Mouse (Mus musculus): Measurements from ENCODE around the gene Tbx3.

The Tbx3 gene

GRCm38 (mm10) chr5:119680329-119681010 is 10.0 kb downstream of the Tbx3 start:
- no peak for DNase-seq

DNA sequence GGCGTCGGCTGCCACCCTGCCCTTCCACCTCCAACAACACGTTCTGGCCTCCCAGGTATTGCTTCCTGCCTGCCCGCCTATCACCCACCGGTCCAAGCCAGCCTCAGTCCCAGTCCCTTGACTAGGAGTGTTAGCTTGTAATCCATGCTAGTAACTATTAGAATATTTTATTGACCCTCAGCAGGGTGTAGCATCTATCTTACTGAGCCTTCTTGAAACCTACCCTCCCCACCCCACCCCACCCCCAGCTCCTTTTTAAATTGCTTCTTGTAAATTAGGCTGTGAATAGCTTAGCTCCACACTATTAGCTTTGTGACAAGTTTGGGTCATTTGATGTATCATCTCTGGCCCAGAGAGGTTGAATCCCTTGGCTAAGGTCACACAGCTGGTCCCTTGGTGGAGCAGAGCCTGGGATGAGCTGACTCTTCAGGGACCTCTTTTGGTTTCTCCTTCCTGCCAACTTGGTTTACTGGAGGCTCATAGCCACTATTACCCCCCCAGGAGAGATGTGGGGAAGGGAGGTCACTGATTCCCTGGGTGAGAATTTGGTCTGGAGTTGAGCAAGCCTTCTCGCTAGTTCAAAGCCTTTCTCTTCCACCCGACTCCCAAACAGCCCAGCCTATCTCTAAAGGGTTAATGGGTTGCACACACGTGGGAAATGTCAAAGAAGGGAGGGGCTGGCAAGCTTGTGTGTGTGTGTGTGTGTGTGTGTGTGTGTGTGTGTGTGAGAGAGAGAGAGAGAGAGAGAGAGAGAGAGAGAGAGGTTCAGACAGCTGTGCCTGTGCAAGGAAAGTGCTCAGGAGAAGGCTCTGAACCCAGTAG is 10.8 kb downstream of the Tbx3 start:
- no peak for DNase-seq

- DNase-seq = no peak
Observed at GRCm38 (mm10) chr5:119681833-119682210, 11.4 kb downstream of the Tbx3 start.

DNA sequence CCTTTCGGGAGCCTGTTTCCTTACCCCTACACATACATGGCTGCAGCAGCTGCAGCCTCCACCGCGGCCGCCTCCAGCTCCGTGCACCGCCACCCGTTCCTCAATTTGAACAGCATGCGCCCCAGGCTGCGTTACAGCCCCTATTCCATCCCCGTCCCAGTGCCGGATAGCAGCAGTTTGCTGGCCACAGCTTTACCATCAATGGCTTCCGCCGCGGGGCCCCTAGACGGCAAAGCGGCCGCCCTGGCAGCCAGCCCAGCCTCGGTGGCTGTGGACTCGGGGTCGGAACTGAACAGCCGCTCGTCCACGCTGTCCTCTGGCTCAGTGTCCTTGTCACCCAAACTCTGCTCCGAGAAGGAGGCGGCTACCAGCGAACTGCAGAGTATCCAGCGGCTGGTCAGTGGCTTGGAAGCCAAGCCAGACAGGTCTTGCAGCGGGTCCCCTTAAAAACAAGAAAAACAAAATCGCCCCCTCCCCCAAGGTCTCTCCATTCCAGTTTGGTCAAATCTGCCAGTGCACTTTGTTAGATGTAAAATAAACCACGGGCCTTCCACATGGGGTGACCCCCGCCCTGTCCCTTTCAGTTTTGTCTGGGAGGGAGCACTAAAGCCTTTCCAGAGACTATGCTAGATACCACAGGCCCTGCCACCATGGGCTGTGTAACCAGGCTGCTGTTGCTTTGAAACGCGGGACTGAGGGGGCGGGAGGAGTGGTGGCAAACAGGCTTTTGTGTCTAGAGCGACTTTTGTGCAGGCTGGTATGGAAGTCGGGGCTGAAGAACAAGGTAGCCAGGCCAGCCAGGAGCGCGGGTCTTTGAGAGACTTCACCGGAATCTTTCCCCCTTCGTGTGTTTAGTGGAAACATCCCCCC is 12.4 kb downstream of the Tbx3 start:
- DNase-seq = no peak

GRCm38 (mm10) chr5:119683861-119684260 is 13.4 kb downstream of the Tbx3 start:
- DNase-seq = no peak

DNA sequence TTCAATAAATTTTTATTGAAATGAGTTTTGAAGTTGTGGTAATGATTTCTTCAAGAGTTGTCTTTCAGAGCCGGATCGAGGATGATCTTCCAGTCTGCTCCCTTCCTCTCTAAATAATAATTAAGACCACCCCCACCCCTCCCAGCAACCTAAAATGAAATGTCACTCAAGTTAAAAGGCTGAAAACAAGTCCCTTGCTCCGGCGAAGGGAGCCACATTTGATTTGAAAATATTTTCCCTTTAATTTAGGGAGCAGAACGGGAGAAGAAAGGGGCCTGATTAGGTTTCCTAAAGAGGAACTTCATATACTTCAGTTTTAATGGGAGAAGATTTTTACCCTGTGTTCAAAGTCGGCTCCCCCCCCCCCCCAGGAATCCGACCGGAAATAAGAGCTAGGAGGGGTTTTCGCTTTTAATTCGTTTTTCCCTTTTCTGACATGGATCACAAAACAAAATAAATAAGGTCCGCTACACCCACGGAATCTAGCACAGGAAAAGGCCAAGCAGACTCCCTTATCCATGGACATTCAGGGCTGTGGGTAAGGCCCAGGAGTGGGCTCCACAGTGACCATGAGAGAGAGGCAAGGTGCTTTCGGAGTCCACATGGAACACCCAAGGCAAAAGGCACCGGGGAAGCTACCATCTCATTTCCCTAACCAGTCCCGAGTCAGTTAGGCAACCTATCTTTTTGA is 14.4 kb downstream of the Tbx3 start:
- DNase-seq = no peak

DNA sequence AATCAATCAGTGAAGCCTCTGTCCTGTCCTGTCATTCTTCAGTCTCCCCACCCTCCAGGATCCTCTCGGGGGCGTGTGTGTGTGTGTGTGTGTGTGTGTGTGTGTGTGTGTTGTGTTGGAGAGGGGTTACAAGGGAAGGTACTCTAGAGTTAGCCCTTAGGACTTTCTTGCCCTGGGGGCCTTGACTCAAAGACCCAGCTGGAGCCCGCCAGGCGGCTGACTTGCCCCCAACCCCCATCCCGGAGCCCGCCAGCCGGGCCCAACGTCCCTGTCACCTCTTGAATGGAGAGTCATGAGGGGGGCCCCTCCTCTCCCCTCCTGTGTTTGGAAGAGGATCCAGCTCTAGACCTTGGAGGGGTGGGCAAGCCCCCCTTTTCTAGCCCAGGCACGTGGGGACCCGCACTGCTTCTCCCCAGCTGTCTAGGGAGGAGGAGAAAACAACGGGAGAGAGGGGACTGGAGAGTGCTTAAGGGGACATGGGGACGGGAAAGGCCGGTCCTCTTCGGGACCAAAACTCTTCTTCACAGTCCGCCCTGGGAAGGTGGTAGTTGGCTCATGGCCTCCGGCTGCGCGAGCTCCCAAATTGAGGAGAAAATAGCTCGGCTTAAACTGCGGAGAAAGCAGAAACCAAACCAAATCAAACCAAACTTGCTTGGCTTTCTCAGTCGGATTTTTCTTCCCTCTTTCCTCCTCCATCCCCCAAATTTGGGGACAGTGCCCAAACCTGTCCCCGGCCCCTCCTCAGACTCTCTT is 15.2 kb downstream of the Tbx3 start:
- DNase-seq = no peak

GRCm38 (mm10) chr5:119686199-119686964 is 15.9 kb downstream of the Tbx3 start:
- no peak for DNase-seq

GRCm38 (mm10) chr5:119687005-119687855 is 16.8 kb downstream of the Tbx3 start:
- no peak for DNase-seq

DNA sequence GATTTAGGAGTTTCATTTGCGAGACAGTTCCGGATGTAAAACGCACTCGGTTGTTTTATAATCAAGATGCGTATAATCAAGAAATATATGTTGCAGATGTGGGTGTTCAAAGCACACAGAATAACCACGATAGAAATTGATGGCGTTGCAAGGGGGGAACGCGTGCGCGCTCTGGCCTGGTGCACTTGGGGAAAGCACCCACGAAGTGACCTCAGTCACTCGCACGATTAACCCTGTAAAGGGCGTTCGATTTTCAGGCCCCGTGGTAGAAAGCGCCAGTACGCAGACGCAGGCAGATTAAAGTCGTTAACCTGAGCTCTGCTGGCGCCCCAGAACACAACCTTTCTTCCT is 17.4 kb downstream of the Tbx3 start:
- DNase-seq = no peak

GRCm38 (mm10) chr5:119688306-119688705 is 17.8 kb downstream of the Tbx3 start:
- DNase-seq = no peak

GRCm38 (mm10) chr5:119688914-119689420 is 18.5 kb downstream of the Tbx3 start:
- DNase-seq = no peak

DNA sequence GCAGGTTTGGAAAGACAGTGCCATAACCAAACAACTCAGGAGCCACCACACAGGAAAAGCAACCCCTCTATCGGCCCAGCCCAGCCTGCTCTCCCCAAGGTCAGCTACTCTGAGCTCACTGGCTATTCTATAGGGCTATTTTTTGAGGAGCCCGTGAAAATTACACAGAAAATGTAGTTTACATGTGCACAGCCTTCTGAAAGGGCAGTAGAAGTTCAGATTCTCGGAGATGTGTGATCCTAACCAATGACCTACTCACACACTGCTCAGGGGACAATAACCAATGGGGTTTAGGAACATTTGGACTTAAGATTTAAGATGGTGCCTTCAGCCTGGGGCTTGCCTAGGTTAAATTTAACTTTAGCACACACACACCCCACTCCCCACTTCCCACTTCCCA is 19.0 kb downstream of the Tbx3 start:
- DNase-seq = no peak

DNA sequence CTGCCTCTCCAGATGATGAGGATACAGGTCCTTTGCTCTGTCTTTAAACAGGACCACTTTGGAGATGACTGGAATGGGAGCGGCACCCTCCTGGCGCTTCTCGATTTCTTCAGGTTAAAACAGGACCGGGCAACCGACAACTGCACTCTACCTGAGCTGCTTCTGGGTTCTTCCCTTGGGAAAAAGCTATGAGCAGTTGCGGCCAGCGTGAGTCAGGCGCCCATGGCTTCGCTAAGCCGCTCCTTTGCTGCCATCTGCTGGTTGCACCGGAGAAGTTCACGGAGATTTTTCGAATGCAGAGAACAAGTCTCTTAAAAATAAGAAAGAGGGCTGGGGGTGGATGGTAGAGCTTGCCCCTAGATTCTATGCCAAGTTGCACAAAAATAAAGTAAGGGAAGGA is 20.6 kb downstream of the Tbx3 start:
- peak; percentile 34 for DNase-seq

DNA sequence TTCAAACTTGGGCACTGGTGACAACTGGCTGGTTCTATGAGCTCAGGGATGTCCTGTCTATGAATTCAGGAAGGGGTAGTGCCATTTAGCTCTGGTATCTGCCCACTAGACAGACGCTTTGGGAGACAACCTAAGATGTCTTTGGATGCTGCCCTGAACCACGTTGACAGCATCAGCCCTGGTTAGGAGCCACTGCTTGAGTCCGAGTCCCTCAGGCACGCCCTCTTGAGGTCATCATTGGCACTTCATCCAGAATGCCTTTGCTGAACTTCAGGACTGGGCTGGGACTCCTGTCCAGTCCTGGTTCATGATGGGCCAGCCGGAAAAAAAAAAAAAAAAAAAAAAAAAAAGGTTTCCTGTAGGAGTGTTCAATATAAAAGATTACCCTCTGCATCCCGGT is 22.0 kb downstream of the Tbx3 start:
- no peak for DNase-seq

GRCm38 (mm10) chr5:119694914-119695313 is 24.4 kb downstream of the Tbx3 start:
- no peak for DNase-seq

GRCm38 (mm10) chr5:119703031-119703430 is 32.6 kb downstream of the Tbx3 start:
- DNase-seq = no peak

GRCm38 (mm10) chr5:119704900-119705299 is 34.4 kb downstream of the Tbx3 start:
- no peak for DNase-seq

DNA sequence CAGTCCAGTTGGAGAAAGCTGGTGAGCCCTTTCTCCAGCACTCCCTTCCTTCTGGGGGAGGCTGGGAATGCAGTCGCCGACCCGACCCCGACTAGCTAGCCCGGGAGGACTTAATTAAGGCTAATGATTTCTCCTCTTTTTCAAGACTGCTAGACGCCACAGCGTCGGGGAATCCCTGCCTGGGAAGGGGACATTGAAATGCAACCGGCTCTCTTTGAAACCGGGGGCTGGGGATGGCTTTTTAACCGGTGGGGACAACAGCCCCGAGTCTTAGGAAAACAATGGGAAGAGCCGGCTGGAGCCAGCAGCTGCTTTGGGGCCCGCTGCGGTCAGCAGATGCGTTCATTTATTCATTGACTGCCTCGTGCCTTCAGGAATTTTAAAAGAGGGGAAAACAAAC is 36.0 kb downstream of the Tbx3 start:
- no peak for DNase-seq
